Mouse (Mus musculus) pancreas, adult 10 weeks (tissue): ENCODE results near the gene Sh2d1b2. TPM values are rescaled to one million over a fixed set of nuclear protein-coding genes. Genes with fewer than 3 reads are reported as not detected.

Experiments
- polyA plus RNA-seq: library from polyadenylated mRNA; stranded (reverse); fragments of 350-450 nt; fragmentation: Illumina TruSeq; extraction: RNeasy Lipid Tissue Mini Kit (QIAGEN cat#74804); gene quantifications from one replicate; pipeline ENCODE4 v1.2.3, GENCODE M21; 2015; ENCODE audit warnings: low read depth, low replicate concordance; ENCODE audit not compliant: insufficient read depth

Gene Sh2d1b2
- polyA plus RNA-seq, result not detected

DNA sequence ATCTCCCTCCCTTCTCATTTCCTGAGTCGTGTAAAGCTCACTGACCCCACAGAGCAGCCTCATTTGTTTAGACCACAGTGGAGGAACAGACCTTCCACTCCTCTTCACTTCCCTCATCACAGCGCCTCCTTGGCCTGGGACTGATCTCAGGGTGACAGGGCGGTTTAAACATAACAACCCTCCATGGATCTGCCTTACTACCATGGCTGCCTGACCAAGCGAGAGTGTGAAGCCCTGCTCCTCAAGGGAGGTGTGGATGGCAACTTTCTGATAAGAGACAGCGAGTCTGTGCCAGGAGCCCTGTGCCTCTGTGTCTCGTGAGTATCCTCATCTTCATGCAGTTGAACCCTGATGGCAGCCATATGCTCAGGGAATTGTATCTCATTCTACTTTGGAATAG, at the start of gene Sh2d1b2:
Gene Sh2d1b2 (plus strand): TSS at position 62 of the 400 bp plus-strand sequence.

DNA sequence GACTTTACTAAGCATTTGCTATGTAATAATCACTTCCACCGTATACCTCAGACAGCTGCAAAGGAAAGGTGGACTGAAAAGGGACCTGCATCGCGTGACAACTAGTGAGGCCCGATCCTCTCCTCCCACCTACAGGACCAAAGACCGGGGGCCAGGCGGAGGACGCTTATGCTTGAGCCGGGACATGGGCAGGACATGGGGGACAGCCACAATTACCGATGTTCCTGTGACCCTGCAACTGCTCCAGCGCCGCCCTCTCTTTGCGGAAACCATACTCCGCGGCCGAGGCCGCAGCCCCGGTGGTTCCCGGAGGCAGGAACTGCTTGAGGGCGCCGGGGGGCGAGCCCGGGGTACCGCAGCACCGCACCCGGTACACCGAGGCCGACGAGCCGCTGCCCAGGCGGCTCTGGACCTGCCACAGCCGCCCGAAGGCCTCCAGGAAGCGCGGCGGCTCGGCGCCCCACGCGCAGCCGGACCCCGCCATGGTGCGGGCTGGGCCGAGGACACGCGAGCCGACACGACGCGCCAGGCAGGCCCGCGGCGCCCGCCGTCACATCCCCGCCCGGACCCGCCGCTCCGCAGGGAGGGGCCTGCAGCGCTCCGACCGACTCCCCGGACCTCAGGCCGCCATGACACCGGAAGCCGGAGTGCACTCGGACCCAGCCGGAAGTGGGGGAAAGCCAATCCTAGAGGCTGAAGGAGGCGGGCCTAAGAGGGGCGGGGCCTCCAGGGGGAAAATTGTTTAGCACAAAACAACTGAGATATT, 17.6 kb upstream of the Sh2d1b2 start, which contains the start of gene Uhmk1:
Gene Uhmk1 (minus strand): TSS at position 641 of the 766 bp plus-strand sequence.

DNA sequence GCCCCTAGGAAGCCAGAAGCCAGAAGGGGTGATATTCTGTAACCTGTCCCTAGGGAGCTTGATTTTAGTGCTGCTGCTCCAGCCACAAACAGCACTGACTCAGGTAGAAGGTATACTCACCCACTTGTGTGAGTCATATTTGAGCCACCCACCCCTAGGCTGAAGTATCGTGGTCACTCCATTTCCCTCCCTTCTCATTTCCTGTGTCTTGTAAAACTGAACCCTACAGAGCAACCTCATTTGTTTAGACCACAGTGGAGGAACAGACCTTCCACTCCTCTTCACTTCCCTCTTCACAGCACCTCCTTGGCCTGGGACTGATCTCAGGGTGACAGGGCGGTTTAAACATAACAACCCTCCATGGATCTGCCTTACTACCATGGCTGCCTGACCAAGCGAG, 44.5 kb downstream of the Sh2d1b2 start, which contains the start of gene Sh2d1b1:
Gene Sh2d1b1 (plus strand): TSS at position 305 of the 400 bp plus-strand sequence.

Other genes with a start within 250 kb of the Sh2d1b2 start
- 12.8 TPM for gene Ddr2, start 122.0 kb upstream of the Sh2d1b2 start, polyA plus RNA-seq
- 24.4 TPM for gene Uap1, start 57.8 kb upstream of the Sh2d1b2 start, polyA plus RNA-seq
- gene Uhmk1, start 17.4 kb upstream of the Sh2d1b2 start, polyA plus RNA-seq, result 5.7 TPM
- not detected for gene Sh2d1b1, start 44.6 kb downstream of the Sh2d1b2 start, polyA plus RNA-seq
- 1.4 TPM for gene Gm7694, start 73.6 kb downstream of the Sh2d1b2 start, polyA plus RNA-seq
- not detected for gene Spata46, start 76.1 kb downstream of the Sh2d1b2 start, polyA plus RNA-seq